Mouse (Mus musculus) left cerebral cortex, postnatal 25 days (tissue): ENCODE data around the gene Vtcn1. TPM values are rescaled to one million over a fixed set of nuclear protein-coding genes. Genes with fewer than 3 reads are reported as not detected.

Experiments
- DNase-seq, 2 experiments: peaks; one replicate each; pipeline ENCODE4 v3.0.0; 2022; ENCODE audit warnings: low spot score in 2 of 2, mixed read lengths in 1 of 2
- intact Hi-C: fragments of 180-260 bp; cut with DNase I; formaldehyde crosslinking; loops from one replicate; pipeline ENCODE4 v1.15.1; 2025
- total RNA-seq, 2 experiments: library from RNA; stranded (reverse); gene quantifications; 2 replicates each; pipeline ENCODE4 v1.2.3; 2021

The Vtcn1 gene
- total RNA-seq, 2 experiments from 2014 or later, result 0.16 to 0.34 TPM

GRCm38 (mm10) chr3:100848348-100848747 is 23.1 kb downstream of the Vtcn1 start:
- peak in 1 of 2 experiments; percentile 26 for DNase-seq
- intact Hi-C loops, result no loop called here

- DNase-seq, result peak in 1 of 2 experiments; percentile 42
- intact Hi-C loops, result no loop called here
Observed at GRCm38 (mm10) chr3:100850468-100850867, 25.2 kb downstream of the Vtcn1 start.

DNA sequence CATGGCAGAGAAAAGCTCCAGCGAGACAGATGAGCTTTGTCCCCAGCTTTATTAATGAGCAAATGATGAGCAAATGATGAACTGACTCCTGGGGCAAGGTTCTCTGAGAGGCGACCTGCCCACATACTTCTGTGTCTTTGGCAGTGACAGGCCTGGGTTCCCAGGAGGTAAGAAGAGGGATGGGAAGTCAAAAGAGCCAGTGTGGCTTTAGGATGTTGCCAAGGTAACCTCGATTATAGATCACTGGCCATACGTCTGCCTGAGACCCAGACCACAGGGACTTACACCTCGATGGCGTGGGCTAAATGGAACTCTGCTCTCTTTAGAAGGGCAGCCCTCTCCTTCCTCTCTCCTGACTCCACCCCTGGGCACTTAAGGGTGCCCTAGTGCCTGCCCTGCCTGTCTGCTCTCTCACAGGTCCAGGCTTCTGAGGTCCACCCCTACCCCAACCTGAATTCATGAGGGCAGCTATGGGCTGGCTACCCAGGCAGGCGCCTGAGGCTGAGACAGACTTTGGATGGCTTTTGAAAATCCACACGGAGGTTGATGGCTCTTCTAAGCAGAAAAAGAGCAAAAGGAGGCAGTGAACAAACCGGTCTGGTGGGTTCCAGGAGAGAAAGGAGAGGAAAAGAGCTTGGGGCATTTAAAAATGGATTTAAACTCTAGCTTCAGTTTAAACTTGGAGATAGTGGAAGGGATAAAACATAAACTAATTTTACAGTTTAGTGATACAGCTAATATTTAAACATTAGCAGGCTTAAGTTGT is 31.0 kb downstream of the Vtcn1 start:
- intact Hi-C loops, result no loop called here
- DNase-seq, result no peak

GRCm38 (mm10) chr3:100857139-100857538 is 31.9 kb downstream of the Vtcn1 start:
- intact Hi-C loops, result no loop called here
- no peak for DNase-seq

GRCm38 (mm10) chr3:100858334-100859002 is 33.2 kb downstream of the Vtcn1 start:
- intact Hi-C loops, result no loop called here
- DNase-seq, result no peak

DNA sequence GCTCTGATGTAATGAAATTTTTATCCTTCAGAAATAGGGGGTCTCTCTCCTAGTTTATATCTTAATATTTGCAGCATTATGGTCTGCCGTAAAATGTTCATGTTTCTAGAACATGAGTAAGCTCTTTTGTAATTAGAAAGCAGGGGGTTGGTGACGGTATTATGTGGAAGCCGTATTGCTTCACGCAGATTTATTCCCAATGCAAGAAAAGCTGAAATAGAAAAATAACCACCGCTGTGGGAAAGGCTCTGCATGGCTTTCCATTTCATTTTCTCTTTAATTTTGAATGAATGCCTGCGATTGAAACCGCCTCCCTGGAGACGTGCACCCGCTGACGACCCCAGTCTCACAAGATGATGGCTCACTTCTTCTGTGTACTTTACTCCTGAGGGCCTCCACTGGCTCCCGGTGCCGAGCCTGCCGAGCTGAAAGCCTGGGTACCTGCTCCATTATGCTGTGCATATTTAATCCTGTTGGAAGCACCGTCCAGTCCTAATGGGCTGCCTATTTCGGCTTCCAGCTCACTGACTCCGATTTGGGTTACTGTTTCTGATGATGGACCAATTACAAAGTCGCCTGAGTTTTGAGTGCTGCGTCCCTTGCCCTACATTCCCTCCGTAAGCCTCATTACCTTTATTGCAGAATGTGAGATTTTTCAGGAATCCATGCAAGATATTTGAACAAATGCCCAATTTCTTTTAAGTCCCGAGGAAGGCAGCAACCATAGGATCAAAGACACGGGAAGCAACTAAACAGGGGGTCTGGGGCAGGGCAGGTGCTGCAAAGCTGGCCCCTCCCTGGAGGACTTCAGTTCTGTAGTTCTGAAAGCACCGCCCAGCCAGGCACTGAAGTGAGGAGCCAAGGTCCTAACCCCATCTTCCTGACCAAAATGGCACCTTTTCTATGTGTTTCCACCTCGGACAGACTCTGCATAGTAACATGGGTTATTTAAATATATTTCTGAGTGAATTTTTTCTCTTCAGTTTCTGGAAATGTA is 36.3 kb downstream of the Vtcn1 start:
- intact Hi-C loops, result no loop called here
- DNase-seq, result no peak

DNA sequence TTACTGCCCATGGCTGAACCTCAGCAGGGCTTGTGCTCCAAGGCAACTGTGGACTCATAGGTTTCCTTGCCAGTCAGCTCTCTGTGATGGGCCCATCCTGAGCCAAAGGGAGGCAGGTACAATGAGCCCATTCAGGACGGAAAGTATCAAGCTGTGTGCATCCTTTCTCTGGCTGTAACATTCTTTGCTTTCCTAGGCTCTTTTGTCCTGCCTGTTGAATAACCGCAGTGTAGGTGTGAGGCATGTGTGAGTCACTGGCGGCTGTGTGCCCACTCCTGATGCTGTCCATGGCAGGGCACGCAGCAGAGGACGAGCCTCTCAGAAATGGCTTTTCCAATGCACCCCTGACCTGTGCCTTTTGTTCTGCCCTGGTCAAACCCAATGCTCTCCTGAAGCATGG is 41.7 kb downstream of the Vtcn1 start:
- peak in 1 of 2 experiments; percentile 61 for DNase-seq
- intact Hi-C loops, result no loop called here

DNA sequence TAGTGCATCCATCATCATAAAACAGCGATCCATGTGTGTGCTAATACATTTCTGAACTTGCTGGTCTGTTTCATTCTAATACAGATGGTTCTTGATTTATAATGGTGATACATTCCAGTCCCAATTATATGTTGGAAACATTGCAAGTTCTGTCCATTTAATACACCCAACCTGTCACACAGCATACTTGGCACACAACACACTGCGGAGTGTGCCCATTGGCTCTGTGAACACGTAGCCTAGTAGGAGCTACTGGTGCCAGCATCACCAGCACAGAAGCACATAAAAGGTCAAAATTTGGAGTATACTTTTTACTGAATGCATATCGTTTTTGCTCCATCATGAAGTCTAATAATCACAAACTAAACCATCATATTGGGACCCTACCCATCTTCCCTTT is 51.8 kb downstream of the Vtcn1 start:
- intact Hi-C loops, result no loop called here
- DNase-seq, result no peak

- peak in 1 of 2 experiments; percentile 41 for DNase-seq
- intact Hi-C loops, result no loop called here
Observed at GRCm38 (mm10) chr3:100881403-100881802, 56.1 kb downstream of the Vtcn1 start.

- no peak for DNase-seq
- intact Hi-C loops, result no loop called here
Observed at GRCm38 (mm10) chr3:100881843-100882634, 56.8 kb downstream of the Vtcn1 start.

DNA sequence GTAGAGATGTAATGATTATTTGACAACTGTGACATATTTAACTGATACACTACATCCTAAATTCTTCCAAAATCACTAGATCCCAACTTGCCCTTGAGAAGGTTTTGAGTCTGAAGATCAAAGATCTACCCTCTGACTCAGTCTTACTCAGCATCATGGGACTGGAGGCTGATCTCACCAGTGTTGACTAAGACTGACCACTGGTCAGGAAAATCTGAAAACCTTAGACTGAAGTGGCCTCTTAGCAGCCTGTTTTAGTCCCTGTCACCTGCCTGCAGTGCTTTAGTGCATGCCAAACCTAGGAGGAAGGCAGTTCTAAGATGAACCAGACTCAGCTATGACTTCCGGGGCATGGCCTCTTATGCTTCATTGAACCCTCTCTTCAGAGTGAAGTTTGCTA is 64.0 kb downstream of the Vtcn1 start:
- DNase-seq, result no peak
- intact Hi-C loops, result no loop called here

DNA sequence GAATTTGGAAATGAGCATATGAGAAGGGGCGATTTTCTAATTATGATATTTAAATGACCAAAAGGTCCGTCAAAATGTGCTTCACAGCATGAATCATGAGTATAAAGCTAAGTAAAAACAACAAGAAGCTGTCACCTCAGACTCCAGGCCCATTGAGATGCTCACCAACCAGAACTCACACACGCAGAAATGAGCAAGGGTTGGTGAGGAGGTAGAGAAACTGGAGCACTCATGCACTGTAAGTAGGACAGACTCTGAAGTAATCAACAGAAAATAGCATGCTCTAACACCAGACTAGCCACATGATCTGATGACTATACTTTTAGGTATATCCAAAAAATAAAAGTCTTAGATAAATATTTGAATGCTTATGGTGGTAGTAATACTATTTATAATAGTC is 65.1 kb downstream of the Vtcn1 start:
- DNase-seq, result peak in 1 of 2 experiments; percentile 61
- intact Hi-C loops, result no loop called here

DNA sequence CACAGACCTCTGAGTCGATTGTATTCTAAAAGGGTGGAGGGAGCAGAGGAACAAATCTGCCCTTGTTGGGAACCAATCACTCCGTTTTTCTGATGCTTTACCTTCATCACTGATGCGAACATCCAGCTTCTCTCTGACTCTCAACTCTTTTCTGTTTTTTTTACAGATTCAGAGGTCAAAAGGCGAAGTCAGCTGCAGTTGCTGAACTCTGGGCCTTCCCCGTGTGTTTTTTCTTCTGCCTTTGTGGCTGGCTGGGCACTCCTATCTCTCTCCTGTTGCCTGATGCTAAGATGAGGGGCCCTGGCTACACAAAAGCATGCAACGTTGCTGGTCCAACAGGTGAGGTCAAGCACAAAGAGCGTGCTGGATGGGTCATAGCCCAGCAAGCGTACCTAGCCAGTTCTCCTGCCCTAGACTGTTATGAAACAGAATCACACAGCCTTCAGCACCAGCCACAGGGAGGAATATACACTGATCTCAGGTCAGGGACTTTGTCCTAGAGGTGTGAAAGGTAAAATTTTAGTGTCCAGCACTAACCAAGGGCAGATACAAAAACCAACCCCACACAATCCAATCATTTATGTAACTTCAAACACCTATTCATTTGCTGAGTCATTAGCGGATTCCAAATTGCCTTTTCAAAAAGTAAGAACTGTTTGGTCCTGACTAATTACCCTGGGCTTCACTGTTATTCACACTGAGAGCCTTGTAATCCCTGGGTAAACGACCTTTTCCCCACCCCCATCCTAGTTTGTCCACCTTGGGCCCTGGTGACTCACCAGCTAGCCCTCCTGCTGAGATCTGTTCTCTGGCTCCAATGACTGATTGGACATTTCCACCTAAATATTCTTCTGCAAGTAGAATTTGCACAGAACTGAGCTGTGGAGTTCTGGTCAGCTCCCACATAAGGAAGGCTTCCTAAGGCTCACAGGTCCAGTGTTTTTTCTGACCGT is 67.4 kb downstream of the Vtcn1 start:
- intact Hi-C loops, result no loop called here
- no peak for DNase-seq

DNA sequence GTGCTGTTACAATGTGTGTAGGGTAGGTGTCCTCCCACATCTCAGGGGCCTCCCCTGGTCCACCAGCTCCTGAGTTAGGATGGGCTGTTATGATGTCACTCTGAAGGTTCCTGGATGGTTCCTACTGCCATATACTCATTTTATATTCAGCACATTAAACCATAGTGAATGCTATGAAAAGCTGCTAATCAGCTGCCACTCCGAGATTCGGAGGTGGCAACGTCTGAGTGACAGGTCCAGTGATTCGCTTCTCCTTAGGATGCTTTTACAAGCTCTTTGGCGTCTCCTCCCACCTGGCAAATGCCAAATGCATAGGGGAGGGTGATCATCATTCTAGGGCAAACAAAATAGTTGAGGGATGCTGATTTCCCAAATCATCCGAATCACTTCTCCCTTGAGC is 70.2 kb downstream of the Vtcn1 start:
- intact Hi-C loops, result no loop called here

DNA sequence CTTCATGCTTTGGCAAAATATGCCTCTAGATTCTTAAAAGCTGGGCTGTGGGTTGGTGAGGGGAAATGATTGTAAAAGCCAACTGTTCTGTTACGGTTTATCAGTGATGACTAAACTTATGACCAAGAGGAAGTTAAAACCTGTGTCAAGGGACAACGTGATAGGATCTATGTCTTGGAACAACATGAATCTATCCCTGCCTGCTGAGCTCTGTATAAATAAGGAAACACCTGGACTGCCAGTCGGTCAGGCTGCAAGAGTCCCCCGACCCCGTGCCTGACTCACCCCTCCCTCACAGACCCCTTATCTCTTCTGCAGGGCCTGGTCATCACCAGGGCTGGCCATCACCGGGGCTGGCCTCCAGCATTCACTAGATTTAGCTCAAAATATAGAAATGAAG is 80.9 kb downstream of the Vtcn1 start:
- no peak for DNase-seq
- intact Hi-C loops, result loop anchor here (2.0 kb wide), 1 partner anchor 137 kb away; no protein-coding TSS in a partner anchor

More for the DNA sequence above, 70.2 kb downstream of the Vtcn1 start:
- DNase-seq, result no peak

DNA sequence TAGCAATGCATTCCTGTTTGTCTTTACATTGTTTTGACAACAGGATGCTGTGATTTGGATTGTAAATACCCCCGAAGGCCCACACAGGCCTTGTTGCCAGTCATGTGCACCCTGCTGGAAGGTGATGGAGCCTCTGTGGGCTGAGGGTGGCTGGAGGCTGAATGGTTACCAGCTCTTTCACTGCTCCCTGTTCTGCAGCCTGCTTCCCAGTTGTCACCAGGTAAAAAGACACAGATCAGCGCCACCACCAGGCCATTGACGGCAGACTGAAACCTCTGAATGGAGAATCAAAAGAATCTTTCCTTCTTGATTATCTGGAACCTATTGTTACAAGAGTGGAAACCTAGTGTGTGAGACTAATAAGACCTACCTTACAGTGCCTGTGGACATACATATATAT is 81.7 kb downstream of the Vtcn1 start:
- no peak for DNase-seq
- intact Hi-C loops, result loop anchor here (2.0 kb wide), 1 partner anchor 138 kb away; no protein-coding TSS in a partner anchor

GRCm38 (mm10) chr3:100908594-100908993 is 83.3 kb downstream of the Vtcn1 start:
- intact Hi-C loops, result no loop called here
- no peak for DNase-seq

DNA sequence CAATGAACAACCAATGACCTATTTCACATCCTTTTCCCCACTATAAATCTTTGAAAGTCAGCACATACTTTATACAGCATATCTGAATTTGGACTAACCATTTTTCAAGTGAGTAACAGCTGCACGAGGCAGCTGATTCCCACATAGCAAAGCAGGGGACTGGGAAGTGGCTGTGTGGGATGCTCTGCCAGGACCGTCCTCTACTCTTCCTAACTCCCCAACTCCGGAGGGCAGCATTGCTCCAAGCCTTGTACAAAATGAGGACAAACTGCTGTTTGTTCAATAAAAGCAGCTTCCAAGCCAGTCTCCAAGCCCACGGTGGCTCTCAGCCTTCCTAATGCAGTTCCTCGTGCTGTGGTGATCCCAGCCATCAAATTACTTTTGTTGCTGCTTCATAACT is 85.4 kb downstream of the Vtcn1 start:
- no peak for DNase-seq
- intact Hi-C loops, result loop anchor here (10.0 kb wide), 1 partner anchor 316 kb away; no protein-coding TSS in a partner anchor
